Mouse (Mus musculus): ENCODE measurements around the gene Rsph1. TPM values are rescaled to one million over a fixed set of nuclear protein-coding genes. Genes with fewer than 3 reads are reported as not detected.

Rsph1 gene
- polyA plus RNA-seq, 1 experiment from 2014 or later: 1.3 TPM

GRCm38 (mm10) chr17:31267138-31267537 lies 10.0 kb downstream of the Rsph1 start:
- WGBS: 69% methylated on average over 4 of the region's 4 CpGs
- no peak overlapping the region for H3K4me3 ChIP-seq (ENCODE audit: control insufficient read depth in 1 of 2, insufficient read depth in 1 of 2, low read depth in 1 of 2, low read length in 2 of 2)
- H3K4me2 ChIP-seq (ENCODE audit: low read length): no peak overlapping the region
- ATAC-seq (ENCODE audit: insufficient number of reproducible peaks, insufficient read depth, low FRiP score, low read depth): no peak
- no peak overlapping the region for H3K27ac ChIP-seq (replicated peaks in 1 of 2; ENCODE audit: control insufficient read depth in 1 of 2, insufficient read depth in 1 of 2, low read depth in 2 of 2, low read length in 2 of 2)
- no peaks in the 10 kb centered on the region for H3K9me3 ChIP-seq (ENCODE audit: control insufficient read depth, low read length)
- no peaks in the 10 kb centered on the region for H3K27me3 ChIP-seq (ENCODE audit: control insufficient read depth, insufficient read depth, low read length)
- no peaks in the 10 kb centered on the region for H3K36me3 ChIP-seq (ENCODE audit: control insufficient read depth, insufficient read depth, low read length)
- H3K4me1 ChIP-seq (ENCODE audit: control insufficient read depth in 2 of 2, insufficient read depth in 2 of 2, low read length in 2 of 2): no peaks in the 10 kb centered on the region
- no peak overlapping the region for H3K9ac ChIP-seq (ENCODE audit: low read length)

GRCm38 (mm10) chr17:31266321-31266950 lies 10.7 kb downstream of the Rsph1 start:
- Histone ChIP-seq H3K9me3 (ENCODE audit: control insufficient read depth, low read length) (no peaks in the 10 kb centered on the region), H3K4me1 (ENCODE audit: control insufficient read depth in 2 of 2, insufficient read depth in 2 of 2, low read length in 2 of 2) (no peaks in the 10 kb centered on the region), H3K9ac (ENCODE audit: low read length) (no peak overlapping the region), H3K27me3 (ENCODE audit: control insufficient read depth, insufficient read depth, low read length) (no peaks in the 10 kb centered on the region), H3K36me3 (ENCODE audit: control insufficient read depth, insufficient read depth, low read length) (no peaks in the 10 kb centered on the region), H3K27ac (replicated peaks in 1 of 2; ENCODE audit: control insufficient read depth in 1 of 2, insufficient read depth in 1 of 2, low read depth in 2 of 2, low read length in 2 of 2) (no peak overlapping the region), H3K4me2 (ENCODE audit: low read length) (no peak overlapping the region), H3K4me3 (ENCODE audit: control insufficient read depth in 1 of 2, insufficient read depth in 1 of 2, low read depth in 1 of 2, low read length in 2 of 2) (no peak overlapping the region)
- ATAC-seq (ENCODE audit: insufficient number of reproducible peaks, insufficient read depth, low FRiP score, low read depth): no peak
- 96% methylated on average over 7 of the region's 7 CpGs for WGBS

DNA sequence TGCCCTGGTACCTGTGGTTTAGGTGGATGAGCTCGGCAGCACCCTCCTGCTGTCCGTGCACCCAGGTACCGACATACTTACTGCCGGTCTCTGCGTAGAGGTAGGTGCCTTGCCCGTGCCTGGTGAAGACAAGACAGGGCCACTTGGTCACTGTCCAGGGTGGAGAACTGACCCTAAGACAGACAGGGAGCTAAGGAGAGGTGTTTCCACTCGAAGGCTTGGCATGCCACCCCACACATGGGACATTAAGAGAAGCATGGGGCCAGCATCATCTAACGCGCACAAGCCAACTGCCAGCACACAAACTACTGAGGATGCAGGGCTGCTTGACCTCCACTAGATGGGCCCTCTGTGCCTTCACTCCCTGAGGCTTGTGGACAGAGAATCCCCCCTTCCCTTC lies 11.4 kb downstream of the Rsph1 start:
- H3K9me3 ChIP-seq (ENCODE audit: control insufficient read depth, low read length): no peaks in the 10 kb centered on the region
- no peak overlapping the region for H3K27ac ChIP-seq (replicated peaks in 1 of 2; ENCODE audit: control insufficient read depth in 1 of 2, insufficient read depth in 1 of 2, low read depth in 2 of 2, low read length in 2 of 2)
- no peaks in the 10 kb centered on the region for H3K4me1 ChIP-seq (ENCODE audit: control insufficient read depth in 2 of 2, insufficient read depth in 2 of 2, low read length in 2 of 2)
- H3K9ac ChIP-seq (ENCODE audit: low read length): no peak overlapping the region
- no peak for ATAC-seq (ENCODE audit: insufficient number of reproducible peaks, insufficient read depth, low FRiP score, low read depth)
- no peak overlapping the region for H3K4me3 ChIP-seq (ENCODE audit: control insufficient read depth in 1 of 2, insufficient read depth in 1 of 2, low read depth in 1 of 2, low read length in 2 of 2)
- H3K27me3 ChIP-seq (ENCODE audit: control insufficient read depth, insufficient read depth, low read length): no peaks in the 10 kb centered on the region
- H3K36me3 ChIP-seq (ENCODE audit: control insufficient read depth, insufficient read depth, low read length): no peaks in the 10 kb centered on the region
- no peak overlapping the region for H3K4me2 ChIP-seq (ENCODE audit: low read length)
- 90% methylated on average over 9 of the region's 9 CpGs for WGBS

- H3K27me3 ChIP-seq (ENCODE audit: control insufficient read depth, insufficient read depth, low read length): no peaks in the 10 kb centered on the region
- no peaks in the 10 kb centered on the region for H3K4me1 ChIP-seq (ENCODE audit: control insufficient read depth in 2 of 2, insufficient read depth in 2 of 2, low read length in 2 of 2)
- WGBS: 31% methylated on average over 3 of the region's 3 CpGs
- H3K27ac ChIP-seq (replicated peaks in 1 of 2; ENCODE audit: control insufficient read depth in 1 of 2, insufficient read depth in 1 of 2, low read depth in 2 of 2, low read length in 2 of 2): no peak overlapping the region
- no peak overlapping the region for H3K9ac ChIP-seq (ENCODE audit: low read length)
- no peak overlapping the region for H3K4me2 ChIP-seq (ENCODE audit: low read length)
- H3K9me3 ChIP-seq (ENCODE audit: control insufficient read depth, low read length): no peaks in the 10 kb centered on the region
- no peak overlapping the region for H3K4me3 ChIP-seq (ENCODE audit: control insufficient read depth in 1 of 2, insufficient read depth in 1 of 2, low read depth in 1 of 2, low read length in 2 of 2)
- ATAC-seq (ENCODE audit: insufficient number of reproducible peaks, insufficient read depth, low FRiP score, low read depth): no peak
- no peaks in the 10 kb centered on the region for H3K36me3 ChIP-seq (ENCODE audit: control insufficient read depth, insufficient read depth, low read length)
These were observed 12.0 kb downstream of the Rsph1 start for GRCm38 (mm10) chr17:31265171-31265572.

GRCm38 (mm10) chr17:31264372-31264771 lies 12.8 kb downstream of the Rsph1 start:
- no peak for ATAC-seq (ENCODE audit: insufficient number of reproducible peaks, insufficient read depth, low FRiP score, low read depth)
- Histone ChIP-seq H3K36me3 (ENCODE audit: control insufficient read depth, insufficient read depth, low read length) (no peaks in the 10 kb centered on the region), H3K9me3 (ENCODE audit: control insufficient read depth, low read length) (no peaks in the 10 kb centered on the region), H3K27me3 (ENCODE audit: control insufficient read depth, insufficient read depth, low read length) (no peaks in the 10 kb centered on the region), H3K27ac (replicated peaks in 1 of 2; ENCODE audit: control insufficient read depth in 1 of 2, insufficient read depth in 1 of 2, low read depth in 2 of 2, low read length in 2 of 2) (no peak overlapping the region), H3K9ac (ENCODE audit: low read length) (no peak overlapping the region), H3K4me3 (ENCODE audit: control insufficient read depth in 1 of 2, insufficient read depth in 1 of 2, low read depth in 1 of 2, low read length in 2 of 2) (no peak overlapping the region), H3K4me2 (ENCODE audit: low read length) (no peak overlapping the region), H3K4me1 (ENCODE audit: control insufficient read depth in 2 of 2, insufficient read depth in 2 of 2, low read length in 2 of 2) (no peaks in the 10 kb centered on the region)
- WGBS: 66% methylated on average over 6 of the region's 6 CpGs

GRCm38 (mm10) chr17:31263770-31264169 lies 13.4 kb downstream of the Rsph1 start:
- Histone ChIP-seq H3K36me3 (ENCODE audit: control insufficient read depth, insufficient read depth, low read length) (no peaks in the 10 kb centered on the region), H3K9ac (ENCODE audit: low read length) (no peak overlapping the region), H3K9me3 (ENCODE audit: control insufficient read depth, low read length) (no peaks in the 10 kb centered on the region), H3K27ac (replicated peaks in 1 of 2; ENCODE audit: control insufficient read depth in 1 of 2, insufficient read depth in 1 of 2, low read depth in 2 of 2, low read length in 2 of 2) (no peak overlapping the region), H3K27me3 (ENCODE audit: control insufficient read depth, insufficient read depth, low read length) (no peaks in the 10 kb centered on the region), H3K4me1 (ENCODE audit: control insufficient read depth in 2 of 2, insufficient read depth in 2 of 2, low read length in 2 of 2) (no peaks in the 10 kb centered on the region), H3K4me3 (ENCODE audit: control insufficient read depth in 1 of 2, insufficient read depth in 1 of 2, low read depth in 1 of 2, low read length in 2 of 2) (no peak overlapping the region), H3K4me2 (ENCODE audit: low read length) (no peak overlapping the region)
- ATAC-seq (ENCODE audit: insufficient number of reproducible peaks, insufficient read depth, low FRiP score, low read depth): no peak
- 88% methylated on average over 5 of the region's 5 CpGs for WGBS

GRCm38 (mm10) chr17:31262715-31263114 lies 14.5 kb downstream of the Rsph1 start:
- ATAC-seq (ENCODE audit: insufficient number of reproducible peaks, insufficient read depth, low FRiP score, low read depth): no peak
- H3K27me3 ChIP-seq (ENCODE audit: control insufficient read depth, insufficient read depth, low read length): no peaks in the 10 kb centered on the region
- 54% methylated on average over 5 of the region's 5 CpGs for WGBS
- H3K4me2 ChIP-seq (ENCODE audit: low read length): no peak overlapping the region
- H3K9me3 ChIP-seq (ENCODE audit: control insufficient read depth, low read length): no peaks in the 10 kb centered on the region
- no peak overlapping the region for H3K4me3 ChIP-seq (ENCODE audit: control insufficient read depth in 1 of 2, insufficient read depth in 1 of 2, low read depth in 1 of 2, low read length in 2 of 2)
- H3K9ac ChIP-seq (ENCODE audit: low read length): no peak overlapping the region
- no peak overlapping the region for H3K27ac ChIP-seq (replicated peaks in 1 of 2; ENCODE audit: control insufficient read depth in 1 of 2, insufficient read depth in 1 of 2, low read depth in 2 of 2, low read length in 2 of 2)
- no peaks in the 10 kb centered on the region for H3K4me1 ChIP-seq (ENCODE audit: control insufficient read depth in 2 of 2, insufficient read depth in 2 of 2, low read length in 2 of 2)
- no peaks in the 10 kb centered on the region for H3K36me3 ChIP-seq (ENCODE audit: control insufficient read depth, insufficient read depth, low read length)

DNA sequence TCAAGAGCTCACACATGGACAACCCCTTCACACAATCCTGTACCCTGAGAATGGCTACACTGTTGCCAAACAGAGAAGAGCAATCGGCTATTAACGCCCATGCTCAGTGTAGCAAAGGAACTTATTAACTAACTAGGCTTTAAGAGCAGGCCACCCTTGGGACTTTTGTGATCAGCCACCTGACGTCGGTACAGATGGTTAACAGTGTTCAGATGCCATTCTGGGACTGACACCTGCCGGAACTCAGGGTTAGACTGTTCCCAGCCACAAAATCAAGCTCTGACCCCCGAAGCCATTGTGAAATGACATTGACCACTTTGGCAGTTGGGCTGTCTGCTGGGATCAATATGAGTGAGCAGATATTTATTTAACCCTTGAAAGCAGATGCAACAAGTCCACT lies 15.8 kb downstream of the Rsph1 start:
- WGBS: 83% methylated on average over 6 of the region's 6 CpGs
- Histone ChIP-seq H3K27me3 (ENCODE audit: control insufficient read depth, insufficient read depth, low read length) (no peaks in the 10 kb centered on the region), H3K4me3 (ENCODE audit: control insufficient read depth in 1 of 2, insufficient read depth in 1 of 2, low read depth in 1 of 2, low read length in 2 of 2) (no peak overlapping the region), H3K4me2 (ENCODE audit: low read length) (no peak overlapping the region), H3K9me3 (ENCODE audit: control insufficient read depth, low read length) (no peaks in the 10 kb centered on the region), H3K36me3 (ENCODE audit: control insufficient read depth, insufficient read depth, low read length) (no peaks in the 10 kb centered on the region), H3K9ac (ENCODE audit: low read length) (no peak overlapping the region), H3K27ac (replicated peaks in 1 of 2; ENCODE audit: control insufficient read depth in 1 of 2, insufficient read depth in 1 of 2, low read depth in 2 of 2, low read length in 2 of 2) (no peak overlapping the region), H3K4me1 (ENCODE audit: control insufficient read depth in 2 of 2, insufficient read depth in 2 of 2, low read length in 2 of 2) (no peaks in the 10 kb centered on the region)
- ATAC-seq (ENCODE audit: insufficient number of reproducible peaks, insufficient read depth, low FRiP score, low read depth): no peak

Data from heart, embryonic 14.5 days (tissue).